In genomic region chr6:104563993-104564392, GRCm38 (mm10) we compare ENCODE assay signal across 29 mouse cellular contexts.
"Had no signal": no experiment of that assay in that cellular context is flagged by ENCODE, and none has a peak within 500 bp of the region (broad histone marks: within the 10 kb centered on the region; RNA-seq: fewer than 3 reads in every experiment).

No protein-coding gene starts in this region.

- H3K9ac ChIP-seq: limb, embryonic 12.5 days; limb, embryonic 13.5 days; limb, embryonic 15.5 days; liver, embryonic 12.5 days; liver, embryonic 13.5 days; liver, embryonic 14.5 days; liver, embryonic 15.5 days; liver, postnatal 0 days; midbrain, embryonic 12.5 days; midbrain, embryonic 13.5 days; midbrain, embryonic 15.5 days; neural tube, embryonic 12.5 days had no signal

- H3K4me3 ChIP-seq: left cerebral cortex, adult 2 months; limb, embryonic 10.5 days; limb, embryonic 12.5 days; limb, embryonic 13.5 days; limb, embryonic 15.5 days; liver, embryonic 12.5 days; liver, embryonic 13.5 days; liver, embryonic 15.5 days; megakaryocyte, embryonic 14.5 days; midbrain, embryonic 10.5 days; midbrain, embryonic 12.5 days; midbrain, embryonic 13.5 days; midbrain, embryonic 15.5 days; myocyte; neural tube, embryonic 12.5 days had no signal

- H3K9me3 ChIP-seq: limb, embryonic 10.5 days; limb, embryonic 12.5 days; limb, embryonic 13.5 days; limb, embryonic 15.5 days; liver, embryonic 12.5 days; liver, embryonic 13.5 days; liver, embryonic 15.5 days; megakaryocyte, embryonic 14.5 days; midbrain, embryonic 10.5 days; midbrain, embryonic 12.5 days; midbrain, embryonic 13.5 days; midbrain, embryonic 15.5 days; neural tube, embryonic 12.5 days had no signal

- DNase-seq: layer of hippocampus, postnatal 36 days; left cerebral cortex, postnatal 4 days; liver; liver, embryonic 13.5 days; liver, postnatal 0 days; lung, adult 2 months; lung, postnatal 10 days; lung, postnatal 36 days; lung, postnatal 4 days; midbrain, embryonic 14.5 days had no signal

- H3K4me1 ChIP-seq: limb, embryonic 10.5 days; limb, embryonic 12.5 days; limb, embryonic 13.5 days; limb, embryonic 15.5 days; liver, embryonic 12.5 days; liver, embryonic 13.5 days; liver, embryonic 15.5 days; megakaryocyte, embryonic 14.5 days; midbrain, embryonic 10.5 days; midbrain, embryonic 12.5 days; midbrain, embryonic 13.5 days; midbrain, embryonic 15.5 days; neural tube, embryonic 12.5 days had no signal

- H3K36me3 ChIP-seq: limb, embryonic 10.5 days; limb, embryonic 12.5 days; limb, embryonic 13.5 days; limb, embryonic 15.5 days; liver, embryonic 12.5 days; liver, embryonic 13.5 days; liver, embryonic 15.5 days; midbrain, embryonic 10.5 days; midbrain, embryonic 12.5 days; midbrain, embryonic 13.5 days; midbrain, embryonic 15.5 days; neural tube, embryonic 12.5 days had no signal

- H3K27me3 ChIP-seq: limb, embryonic 12.5 days; limb, embryonic 13.5 days; limb, embryonic 15.5 days; liver, embryonic 12.5 days; liver, embryonic 13.5 days; liver, embryonic 15.5 days; megakaryocyte, embryonic 14.5 days; midbrain, embryonic 12.5 days; midbrain, embryonic 13.5 days; midbrain, embryonic 15.5 days; neural tube, embryonic 12.5 days had no signal

- ATAC-seq: liver, embryonic 12.5 days; liver, postnatal 0 days; midbrain, embryonic 13.5 days; midbrain, embryonic 15.5 days; midbrain, embryonic 16.5 days had no signal

- H3K27ac ChIP-seq: left cerebral cortex, adult 2 months; limb, embryonic 10.5 days; limb, embryonic 12.5 days; limb, embryonic 13.5 days; limb, embryonic 15.5 days; liver, embryonic 12.5 days; liver, embryonic 13.5 days; liver, embryonic 14.5 days; liver, embryonic 15.5 days; macrophage; midbrain, embryonic 10.5 days; midbrain, embryonic 12.5 days; midbrain, embryonic 13.5 days; midbrain, embryonic 15.5 days; neural tube, embryonic 12.5 days had no signal

- H3K4me2 ChIP-seq: limb, embryonic 12.5 days; limb, embryonic 13.5 days; limb, embryonic 15.5 days; liver, embryonic 11.5 days; liver, embryonic 12.5 days; liver, embryonic 13.5 days; liver, embryonic 15.5 days; midbrain, embryonic 11.5 days; midbrain, embryonic 12.5 days; midbrain, embryonic 13.5 days; midbrain, embryonic 15.5 days; neural tube, embryonic 12.5 days had no signal
